Mouse (Mus musculus): ENCODE measurements around the gene Lhx3. TPM values are rescaled to one million over a fixed set of nuclear protein-coding genes. Genes with fewer than 3 reads are reported as not detected.
A peak's percentile ranks its signal among the peaks of the same experiment; 100 is the strongest.

Gene Lhx3
- not detected in 2 replicates for polyA plus RNA-seq (2015; fragmentation: Nextera tagmentation; extraction: Ambion mirVana)

- Histone ChIP-seq H3K27me3 (replicated peaks; ENCODE audit: control insufficient read depth, insufficient read depth, low read length) (peaks cover 43% of the 10 kb centered on the region), H3K4me2 (ENCODE audit: low read length) (no peak within 1 kb of the TSS), H3K36me3 (ENCODE audit: control insufficient read depth, insufficient read depth) (peaks cover 13% of the 10 kb centered on the region), H3K9ac (replicated peaks; ENCODE audit: low read depth, low read length) (no peak within 1 kb of the TSS), H3K9me3 (ENCODE audit: control insufficient read depth, low read length) (no peaks in the 10 kb centered on the region), H3K4me3 (replicated peaks; ENCODE audit: low read length) (no peak within 1 kb of the TSS), H3K27ac (ENCODE audit: low read length) (no peak within 1 kb of the TSS), H3K4me1 (replicated peaks; ENCODE audit: control insufficient read depth, insufficient read depth, low read length) (peaks cover 11% of the 10 kb centered on the region)
- peak; percentile 58; the same call in 1 of the 2 replicates for ATAC-seq
- WGBS: 5% methylated on average over 19 of the region's 19 CpGs
Observed at GRCm38 (mm10) chr2:26208126-26208789, at the start of gene Lhx3. Lhx3 (minus strand) TSS chr2:26208289.

GRCm38 (mm10) chr2:26257315-26258096 lies 49.4 kb upstream of the Lhx3 start:
- Histone ChIP-seq H3K4me3 (replicated peaks; ENCODE audit: low read length) (no peak overlapping the region), H3K4me2 (ENCODE audit: low read length) (no peak overlapping the region), H3K4me1 (replicated peaks; ENCODE audit: control insufficient read depth, insufficient read depth, low read length) (no peaks in the 10 kb centered on the region), H3K9me3 (ENCODE audit: control insufficient read depth, low read length) (no peaks in the 10 kb centered on the region), H3K36me3 (ENCODE audit: control insufficient read depth, insufficient read depth) (no peaks in the 10 kb centered on the region), H3K9ac (replicated peaks; ENCODE audit: low read depth, low read length) (no peak overlapping the region), H3K27ac (ENCODE audit: low read length) (no peak overlapping the region), H3K27me3 (replicated peaks; ENCODE audit: control insufficient read depth, insufficient read depth, low read length) (no peaks in the 10 kb centered on the region)
- no peak for ATAC-seq
- WGBS: 86% methylated on average over 16 of the region's 16 CpGs

GRCm38 (mm10) chr2:26254816-26255215 lies 46.7 kb upstream of the Lhx3 start:
- Histone ChIP-seq H3K9me3 (ENCODE audit: control insufficient read depth, low read length) (no peaks in the 10 kb centered on the region), H3K4me1 (replicated peaks; ENCODE audit: control insufficient read depth, insufficient read depth, low read length) (no peaks in the 10 kb centered on the region), H3K36me3 (ENCODE audit: control insufficient read depth, insufficient read depth) (no peaks in the 10 kb centered on the region), H3K27ac (ENCODE audit: low read length) (no peak overlapping the region), H3K9ac (replicated peaks; ENCODE audit: low read depth, low read length) (no peak overlapping the region), H3K27me3 (replicated peaks; ENCODE audit: control insufficient read depth, insufficient read depth, low read length) (no peaks in the 10 kb centered on the region), H3K4me2 (ENCODE audit: low read length) (no peak overlapping the region), H3K4me3 (replicated peaks; ENCODE audit: low read length) (no peak overlapping the region)
- WGBS: 46% methylated on average over 4 of the region's 4 CpGs
- no peak for ATAC-seq

GRCm38 (mm10) chr2:26252514-26253206 lies 44.6 kb upstream of the Lhx3 start:
- Histone ChIP-seq H3K27me3 (replicated peaks; ENCODE audit: control insufficient read depth, insufficient read depth, low read length) (no peaks in the 10 kb centered on the region), H3K27ac (ENCODE audit: low read length) (no peak overlapping the region), H3K4me1 (replicated peaks; ENCODE audit: control insufficient read depth, insufficient read depth, low read length) (no peaks in the 10 kb centered on the region), H3K4me3 (replicated peaks; ENCODE audit: low read length) (no peak overlapping the region), H3K9me3 (ENCODE audit: control insufficient read depth, low read length) (no peaks in the 10 kb centered on the region), H3K4me2 (ENCODE audit: low read length) (no peak overlapping the region), H3K36me3 (ENCODE audit: control insufficient read depth, insufficient read depth) (no peaks in the 10 kb centered on the region), H3K9ac (replicated peaks; ENCODE audit: low read depth, low read length) (no peak overlapping the region)
- 57% methylated on average over 8 of the region's 8 CpGs for WGBS
- no peak for ATAC-seq

- WGBS: 70% methylated on average over 3 of the region's 3 CpGs
- Histone ChIP-seq H3K27me3 (replicated peaks; ENCODE audit: control insufficient read depth, insufficient read depth, low read length) (0 out of 2 replicates have a peak, but pooled peaks cover 2% of the 10 kb centered on the region), H3K4me1 (replicated peaks; ENCODE audit: control insufficient read depth, insufficient read depth, low read length) (no peaks in the 10 kb centered on the region), H3K4me3 (replicated peaks; ENCODE audit: low read length) (no peak overlapping the region), H3K36me3 (ENCODE audit: control insufficient read depth, insufficient read depth) (no peaks in the 10 kb centered on the region), H3K9me3 (ENCODE audit: control insufficient read depth, low read length) (no peaks in the 10 kb centered on the region), H3K4me2 (ENCODE audit: low read length) (no peak overlapping the region), H3K27ac (ENCODE audit: low read length) (no peak overlapping the region), H3K9ac (replicated peaks; ENCODE audit: low read depth, low read length) (no peak overlapping the region)
- no peak for ATAC-seq
Observed at GRCm38 (mm10) chr2:26247531-26247930, 39.4 kb upstream of the Lhx3 start.

GRCm38 (mm10) chr2:26240841-26241240 lies 32.8 kb upstream of the Lhx3 start:
- Histone ChIP-seq H3K27me3 (replicated peaks; ENCODE audit: control insufficient read depth, insufficient read depth, low read length) (no peaks in the 10 kb centered on the region), H3K27ac (ENCODE audit: low read length) (no peak overlapping the region), H3K9ac (replicated peaks; ENCODE audit: low read depth, low read length) (no peak overlapping the region), H3K4me3 (replicated peaks; ENCODE audit: low read length) (no peak overlapping the region), H3K36me3 (ENCODE audit: control insufficient read depth, insufficient read depth) (no peaks in the 10 kb centered on the region), H3K9me3 (ENCODE audit: control insufficient read depth, low read length) (no peaks in the 10 kb centered on the region), H3K4me2 (ENCODE audit: low read length) (no peak overlapping the region), H3K4me1 (replicated peaks; ENCODE audit: control insufficient read depth, insufficient read depth, low read length) (peaks cover 12% of the 10 kb centered on the region)
- ATAC-seq: no peak
- 52% methylated on average over 3 of the region's 3 CpGs for WGBS

- WGBS: 41% methylated on average over 9 of the region's 9 CpGs
- H3K9ac ChIP-seq (replicated peaks; ENCODE audit: low read depth, low read length): no peak overlapping the region
- H3K27ac ChIP-seq (ENCODE audit: low read length): no peak overlapping the region
- peaks cover 13% of the 10 kb centered on the region for H3K4me1 ChIP-seq (replicated peaks; ENCODE audit: control insufficient read depth, insufficient read depth, low read length)
- H3K4me2 ChIP-seq (ENCODE audit: low read length): no peak overlapping the region
- no peaks in the 10 kb centered on the region for H3K36me3 ChIP-seq (ENCODE audit: control insufficient read depth, insufficient read depth)
- H3K9me3 ChIP-seq (ENCODE audit: control insufficient read depth, low read length): no peaks in the 10 kb centered on the region
- no peak overlapping the region for H3K4me3 ChIP-seq (replicated peaks; ENCODE audit: low read length)
- no peaks in the 10 kb centered on the region for H3K27me3 ChIP-seq (replicated peaks; ENCODE audit: control insufficient read depth, insufficient read depth, low read length)
- ATAC-seq: peak; percentile 51
Observed at GRCm38 (mm10) chr2:26240330-26240729, 32.2 kb upstream of the Lhx3 start.

GRCm38 (mm10) chr2:26237290-26237782 lies 29.2 kb upstream of the Lhx3 start, which contains the start of gene Qsox2:
Qsox2 (minus strand) TSS chr2:26237525.
- no peaks in the 10 kb centered on the region for H3K36me3 ChIP-seq (ENCODE audit: control insufficient read depth, insufficient read depth)
- peak within 1 kb of the TSS; percentile 81 for H3K4me2 ChIP-seq (ENCODE audit: low read length)
- H3K27ac ChIP-seq (ENCODE audit: low read length): peak within 1 kb of the TSS; percentile 65
- WGBS: 1% methylated on average over 29 of the region's 36 CpGs
- peak; percentile 83 for ATAC-seq
- H3K27me3 ChIP-seq (replicated peaks; ENCODE audit: control insufficient read depth, insufficient read depth, low read length): no peaks in the 10 kb centered on the region
- peak within 1 kb of the TSS; percentile 68 for H3K4me3 ChIP-seq (replicated peaks; ENCODE audit: low read length)
- peak within 1 kb of the TSS; percentile 88 for H3K9ac ChIP-seq (replicated peaks; ENCODE audit: low read depth, low read length)
- H3K9me3 ChIP-seq (ENCODE audit: control insufficient read depth, low read length): no peaks in the 10 kb centered on the region
- H3K4me1 ChIP-seq (replicated peaks; ENCODE audit: control insufficient read depth, insufficient read depth, low read length): peaks cover 13% of the 10 kb centered on the region
